In the genomic region with DNA sequence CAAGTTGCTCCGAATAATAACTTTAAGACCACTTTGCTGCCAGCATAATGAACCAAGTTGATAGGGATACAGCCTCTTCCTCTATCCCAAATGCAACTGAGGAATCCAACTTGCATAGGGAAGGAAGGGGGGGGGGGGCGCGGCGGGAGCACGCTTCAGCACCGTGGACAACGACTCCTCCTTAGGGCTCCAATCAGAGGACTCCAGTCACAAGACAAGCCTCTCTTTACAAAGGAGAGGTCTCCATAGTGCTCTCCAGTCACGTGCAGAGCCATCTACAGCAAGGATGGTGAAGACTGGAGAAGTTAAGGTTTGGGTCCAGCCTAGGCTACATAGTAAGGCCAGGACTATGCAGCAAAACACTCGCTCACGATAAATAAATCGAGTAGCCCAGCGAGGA, we compare ENCODE assay signal across 9 mouse cellular contexts. TPM values are rescaled to one million over a fixed set of nuclear protein-coding genes. Genes with fewer than 3 reads are reported as not detected.
DNase-seq lines count a peak whose midpoint lies in the region; ATAC-seq and TF ChIP-seq lines count a peak whose summit lies in the region.
"Had no signal": no experiment of that assay in that cellular context is flagged by ENCODE, and none has a peak within 500 bp of the region (broad histone marks: within the 10 kb centered on the region; RNA-seq: fewer than 3 reads in every experiment).

No protein-coding gene starts in this region.

- WGBS in embryonic facial prominence, embryonic 14.5 days: 20% methylated on average over 8 of the region's 12 CpGs
- WGBS in neural tube, embryonic 15.5 days: 15% methylated on average over 12 of the region's 12 CpGs

- peaks cover 9% of the 10 kb centered on the region; the same call in 1 of the 2 replicates for H3K27me3 ChIP-seq in embryonic facial prominence, embryonic 14.5 days (replicated peaks; ENCODE audit: control insufficient read depth, insufficient read depth, low read length)
- no peaks in the 10 kb centered on the region; the same call in 1 of the 2 replicates for H3K27me3 ChIP-seq in neural tube, embryonic 15.5 days (replicated peaks)
- H3K27me3 ChIP-seq: hindbrain, embryonic 15.5 days had no signal

- no peak for ATAC-seq in CD4-positive, CD25-positive, alpha-beta regulatory T cell, adult 4 months
- 0 out of 2 replicates have a peak, but pooled peaks have one; percentile 23 for ATAC-seq in embryonic facial prominence, embryonic 14.5 days (ENCODE audit: low read depth)
- no peak for ATAC-seq in neural tube, embryonic 15.5 days (ENCODE audit: low FRiP score)

- no peak overlapping the region for H3K9ac ChIP-seq in embryonic facial prominence, embryonic 14.5 days (ENCODE audit: low read depth, low read length)
- H3K9ac ChIP-seq in neural tube, embryonic 15.5 days (replicated peaks): no peak overlapping the region
- H3K9ac ChIP-seq: hindbrain, embryonic 15.5 days had no signal

- peaks cover 12% of the 10 kb centered on the region for H3K4me1 ChIP-seq in embryonic facial prominence, embryonic 14.5 days (ENCODE audit: control insufficient read depth, insufficient read depth, low read length)
- peaks cover 62% of the 10 kb centered on the region for H3K4me1 ChIP-seq in neural tube, embryonic 15.5 days

- H3K4me2 ChIP-seq in embryonic facial prominence, embryonic 14.5 days (ENCODE audit: low read depth, low read length): no peak overlapping the region
- peak overlapping the region; percentile 70 for H3K4me2 ChIP-seq in neural tube, embryonic 15.5 days

- peak; percentile 39 for DNase-seq in CD4-positive, CD25-positive, alpha-beta regulatory T cell, adult 2 months (ENCODE audit: low read depth, low spot score)
- DNase-seq in left cerebral cortex, adult 2 months (ENCODE audit: extremely low spot score in 1 of 2, low spot score in 2 of 2): no peak
- DNase-seq in left cerebral cortex, postnatal 14 days (ENCODE audit: low spot score in 2 of 2): no peak
- peak; percentile 69 for DNase-seq in embryonic facial prominence, embryonic 14.5 days (ENCODE audit: low spot score)
- DNase-seq in spleen, postnatal 14 days (ENCODE audit: low spot score in 2 of 2): no peak
- no peak for DNase-seq in left cerebral cortex, postnatal 36 days (ENCODE audit: low spot score in 2 of 2)

- H3K27ac ChIP-seq in left cerebral cortex, adult 2 months: no peak overlapping the region
- no peak overlapping the region for H3K27ac ChIP-seq in embryonic facial prominence, embryonic 14.5 days (replicated peaks; ENCODE audit: low read depth, low read length)
- no peak overlapping the region for H3K27ac ChIP-seq in neural tube, embryonic 15.5 days (replicated peaks)
- H3K27ac ChIP-seq: hindbrain, embryonic 15.5 days had no signal

- no peak for TF ChIP-seq CTCF in left cerebral cortex, adult 2 months (IDR thresholded peaks at IDR 0.05)

- intact Hi-C loops in left cerebral cortex, adult 2 months (cut with DNase I): loop anchor here (1.0 to 2.0 kb wide), 2 partner anchors 140 to 201 kb away; no protein-coding TSS in a partner anchor
- intact Hi-C loops in left cerebral cortex, postnatal 14 days (cut with DNase I): loop anchor here (2.0 to 5.0 kb wide), 2 partner anchors 139 to 198 kb away; no protein-coding TSS in a partner anchor
- intact Hi-C loops in left cerebral cortex, postnatal 36 days (cut with DNase I): loop anchor here (2.0 to 5.0 kb wide), 2 partner anchors 139 to 198 kb away; no protein-coding TSS in a partner anchor

- peak overlapping the region; percentile 64 for H3K4me3 ChIP-seq in left cerebral cortex, adult 2 months
- no peak overlapping the region for H3K4me3 ChIP-seq in embryonic facial prominence, embryonic 14.5 days (ENCODE audit: low read depth, low read length)
- no peak overlapping the region for H3K4me3 ChIP-seq in neural tube, embryonic 15.5 days (replicated peaks)

- H3K9me3 ChIP-seq in embryonic facial prominence, embryonic 14.5 days (ENCODE audit: control insufficient read depth, low read length): no peaks in the 10 kb centered on the region
- no peaks in the 10 kb centered on the region for H3K9me3 ChIP-seq in neural tube, embryonic 15.5 days (replicated peaks)
- H3K9me3 ChIP-seq: hindbrain, embryonic 15.5 days had no signal

- H3K36me3 ChIP-seq in embryonic facial prominence, embryonic 14.5 days (ENCODE audit: control insufficient read depth, insufficient read depth, low read length): no peaks in the 10 kb centered on the region; the same call in 1 of the 2 replicates
- 0 out of 2 replicates have a peak, but pooled peaks cover 4% of the 10 kb centered on the region for H3K36me3 ChIP-seq in neural tube, embryonic 15.5 days
- H3K36me3 ChIP-seq: hindbrain, embryonic 15.5 days had no signal

RNA-seq across cellular contexts. Expression of gene Kcnip2, which starts 2.1 kb away (rescaled TPM):
- polyA plus RNA-seq in CD4-positive, CD25-positive, alpha-beta regulatory T cell, adult 4 months (2017; shearing (Covaris generic)): 10 to 100 TPM; 17.3 to 17.4 TPM
- 100 to 1,000 TPM; 142 to 170 TPM for total RNA-seq in left cerebral cortex, adult 2 months (2021)
- total RNA-seq in left cerebral cortex, postnatal 14 days (2021): 100 to 1,000 TPM; 129 to 143 TPM
- polyA plus RNA-seq in embryonic facial prominence, embryonic 14.5 days (2014; fragmentation: Nextera tagmentation; extraction: Ambion mirVana): 1.4 and 1.5 TPM in 2 replicates
- polyA plus RNA-seq in neural tube, embryonic 15.5 days (2015; fragmentation: Nextera tagmentation; extraction: Ambion mirVana): 19.1 and 19.4 TPM in 2 replicates
- total RNA-seq in left cerebral cortex, postnatal 36 days (2021): 100 to 1,000 TPM; 134 to 147 TPM

RNA-seq across cellular contexts. Expression of gene Mgea5, which starts 30.2 kb away (rescaled TPM):
- polyA plus RNA-seq in CD4-positive, CD25-positive, alpha-beta regulatory T cell, adult 4 months (2017; shearing (Covaris generic)): 100 to 1,000 TPM; 191 to 247 TPM
- total RNA-seq in left cerebral cortex, adult 2 months (2021): 100 to 1,000 TPM; 164 to 176 TPM
- total RNA-seq in left cerebral cortex, postnatal 14 days (2021): 100 to 1,000 TPM; 132 to 136 TPM
- 52.3 and 56.5 TPM in 2 replicates for polyA plus RNA-seq in embryonic facial prominence, embryonic 14.5 days (2014; fragmentation: Nextera tagmentation; extraction: Ambion mirVana)
- polyA plus RNA-seq in neural tube, embryonic 15.5 days (2015; fragmentation: Nextera tagmentation; extraction: Ambion mirVana): 64.6 and 71.2 TPM in 2 replicates
- 100 to 1,000 TPM; 143 to 168 TPM for total RNA-seq in left cerebral cortex, postnatal 36 days (2021)

Comparison
In these comparisons a context has a peak if more than half of its experiments do, and no peak if none do; other contexts are left out.
1. DNase-seq: peak in CD4-positive, CD25-positive, alpha-beta regulatory T cell, adult 2 months (single experiment) and embryonic facial prominence, embryonic 14.5 days (single experiment); none in left cerebral cortex, adult 2 months (0 of 2), left cerebral cortex, postnatal 14 days (0 of 2), spleen, postnatal 14 days (0 of 2) and left cerebral cortex, postnatal 36 days (0 of 2).